Mouse (Mus musculus) limb, embryonic 15.5 days (tissue): ENCODE measurements around the gene Hoxc13. TPM values are rescaled to one million over a fixed set of nuclear protein-coding genes. Genes with fewer than 3 reads are reported as not detected.

Experiments
- ATAC-seq: fragments of 200-750 bp; cut with Nextera tagmentation; 2 replicates; pipeline ENCODE4 v1.8.0; 2017; ENCODE audit warnings: low read depth, moderate TSS enrichment; ENCODE audit not compliant: insufficient number of reproducible peaks, low FRiP score, low TSS enrichment
- H3K27ac ChIP-seq: fragments of 300-500 bp; sonication (generic); 2 replicates; pipeline ENCODE4 v1.5.1; 2015; ENCODE audit warnings: moderate library complexity, mild to moderate bottlenecking, inconsistent platforms
- H3K27me3 ChIP-seq: fragments of 300-500 bp; sonication (generic); 2 replicates; pipeline ENCODE4 v1.6.1; 2015; ENCODE audit warnings: inconsistent platforms
- H3K36me3 ChIP-seq: fragments of 300-500 bp; sonication (generic); 2 replicates; pipeline ENCODE4 v1.6.1; 2015; ENCODE audit warnings: inconsistent platforms
- H3K4me1 ChIP-seq: fragments of 300-500 bp; sonication (generic); 2 replicates; pipeline ENCODE4 v1.6.1; 2015; ENCODE audit warnings: inconsistent platforms
- H3K4me2 ChIP-seq: fragments of 300-500 bp; sonication (generic); 2 replicates; pipeline ENCODE4 v1.6.1; 2015; ENCODE audit warnings: mild to moderate bottlenecking, inconsistent platforms
- H3K4me3 ChIP-seq: fragments of 300-500 bp; sonication (generic); 2 replicates; pipeline ENCODE4 v1.5.1; 2015; ENCODE audit warnings: mild to moderate bottlenecking, inconsistent platforms
- H3K9ac ChIP-seq: fragments of 300-500 bp; sonication (generic); 2 replicates; pipeline ENCODE4 v1.6.1; 2015; ENCODE audit warnings: inconsistent platforms
- H3K9me3 ChIP-seq: fragments of 300-500 bp; sonication (generic); 2 replicates; pipeline ENCODE4 v1.6.1; 2016; ENCODE audit warnings: inconsistent platforms
- WGBS: fragments of 180-500 bp; shearing (Covaris S2); methylation state at CpG from one replicate; pipeline ENCODE4 v1.1.7; 2015; 5-methylcytosine and 5-hydroxymethylcytosine counted together
- polyA plus RNA-seq: library from polyadenylated mRNA; unstranded; fragments of >200 nt; fragmentation: Nextera tagmentation; extraction: Ambion mirVana; gene quantifications from 2 replicates; pipeline ENCODE4 v1.2.1, GENCODE M21; 2015

Hoxc13 gene
- polyA plus RNA-seq, 1 experiment from 2014 or later: 7.7 TPM

GRCm38 (mm10) chr15:102967312-102967510, 46.3 kb downstream of the Hoxc13 start, which contains the start of gene Hoxc5:
Gene Hoxc5 (plus strand): TSS chr15:102967443.
- Histone ChIP-seq H3K4me1 (peaks cover 18% of the 10 kb centered on the region), H3K9me3 (no peaks in the 10 kb centered on the region), H3K27me3 (peaks cover 94% of the 10 kb centered on the region), H3K27ac (peak within 1 kb of the TSS; percentile 51; the same call in 1 of the 2 replicates), H3K9ac (no peak within 1 kb of the TSS), H3K36me3 (no peaks in the 10 kb centered on the region), H3K4me2 (peak within 1 kb of the TSS; percentile 48), H3K4me3 (peak within 1 kb of the TSS; percentile 37)
- 6% methylated on average over 12 of the region's 12 CpGs for WGBS
- no peak for ATAC-seq

GRCm38 (mm10) chr15:102967511-102968397, 46.9 kb downstream of the Hoxc13 start:
- Histone ChIP-seq H3K36me3 (no peaks in the 10 kb centered on the region), H3K4me1 (peaks cover 20% of the 10 kb centered on the region)

GRCm38 (mm10) chr15:102969296-102969695, 48.4 kb downstream of the Hoxc13 start:
- Histone ChIP-seq H3K4me2 (no peak overlapping the region), H3K4me3 (no peak overlapping the region), H3K9ac (no peak overlapping the region), H3K9me3 (no peaks in the 10 kb centered on the region), H3K27ac (no peak overlapping the region), H3K27me3 (peaks cover 96% of the 10 kb centered on the region), H3K36me3 (no peaks in the 10 kb centered on the region), H3K4me1 (peaks cover 19% of the 10 kb centered on the region)
- no peak for ATAC-seq
- WGBS: 26% methylated on average over 1 of the region's 1 CpGs

More at GRCm38 (mm10) chr15:102967511-102968397, 46.9 kb downstream of the Hoxc13 start:
- peak overlapping the region; percentile 48 for H3K4me2 ChIP-seq
- 7% methylated on average over 34 of the region's 34 CpGs for WGBS
- H3K27ac ChIP-seq: 0 out of 2 replicates have a peak overlapping the region, but pooled peaks have one; percentile 51
- peaks cover 94% of the 10 kb centered on the region for H3K27me3 ChIP-seq
- H3K9ac ChIP-seq: no peak overlapping the region
- no peak for ATAC-seq
- peak overlapping the region; percentile 37 for H3K4me3 ChIP-seq
- H3K9me3 ChIP-seq: no peaks in the 10 kb centered on the region

GRCm38 (mm10) chr15:102970740-102971139, 49.8 kb downstream of the Hoxc13 start:
- H3K4me3 ChIP-seq: no peak overlapping the region
- H3K4me1 ChIP-seq: peaks cover 20% of the 10 kb centered on the region
- H3K36me3 ChIP-seq: no peaks in the 10 kb centered on the region
- no peak overlapping the region for H3K27ac ChIP-seq
- WGBS: 4% methylated on average over 12 of the region's 12 CpGs
- H3K9me3 ChIP-seq: no peaks in the 10 kb centered on the region
- H3K9ac ChIP-seq: no peak overlapping the region
- no peak for ATAC-seq
- no peak overlapping the region for H3K4me2 ChIP-seq
- H3K27me3 ChIP-seq: peaks cover 93% of the 10 kb centered on the region

GRCm38 (mm10) chr15:102972254-102972653, 51.4 kb downstream of the Hoxc13 start:
- Histone ChIP-seq H3K9me3 (no peaks in the 10 kb centered on the region), H3K27me3 (peaks cover 93% of the 10 kb centered on the region), H3K36me3 (no peaks in the 10 kb centered on the region), H3K4me1 (peaks cover 19% of the 10 kb centered on the region), H3K4me3 (peak overlapping the region; percentile 17), H3K9ac (no peak overlapping the region), H3K27ac (no peak overlapping the region; the same call in 1 of the 2 replicates), H3K4me2 (peak overlapping the region; percentile 29; the same call in 1 of the 2 replicates)
- WGBS: 6% methylated on average over 21 of the region's 21 CpGs
- ATAC-seq: no peak

- Histone ChIP-seq H3K27me3 (peaks cover 93% of the 10 kb centered on the region), H3K4me2 (peak overlapping the region; percentile 29; the same call in 1 of the 2 replicates), H3K27ac (no peak overlapping the region), H3K4me1 (peaks cover 22% of the 10 kb centered on the region), H3K9ac (no peak overlapping the region), H3K4me3 (peak overlapping the region; percentile 17; the same call in 1 of the 2 replicates), H3K9me3 (no peaks in the 10 kb centered on the region), H3K36me3 (no peaks in the 10 kb centered on the region)
- no peak for ATAC-seq
- 11% methylated on average over 6 of the region's 6 CpGs for WGBS
Observed at GRCm38 (mm10) chr15:102972753-102973152, 51.9 kb downstream of the Hoxc13 start.

- Histone ChIP-seq H3K4me1 (peaks cover 22% of the 10 kb centered on the region), H3K4me2 (peak overlapping the region; percentile 39; the same call in 1 of the 2 replicates), H3K9ac (no peak overlapping the region), H3K4me3 (no peak overlapping the region), H3K9me3 (no peaks in the 10 kb centered on the region), H3K36me3 (no peaks in the 10 kb centered on the region), H3K27ac (no peak overlapping the region), H3K27me3 (peaks cover 97% of the 10 kb centered on the region)
- WGBS: 13% methylated on average over 7 of the region's 7 CpGs
- no peak for ATAC-seq
Observed at GRCm38 (mm10) chr15:102975034-102975433, 54.1 kb downstream of the Hoxc13 start.

GRCm38 (mm10) chr15:102975688-102976111, 54.8 kb downstream of the Hoxc13 start:
- Histone ChIP-seq H3K4me3 (peak overlapping the region; percentile 28), H3K4me1 (peaks cover 25% of the 10 kb centered on the region), H3K27me3 (peaks cover 97% of the 10 kb centered on the region), H3K4me2 (peak overlapping the region; percentile 39), H3K27ac (no peak overlapping the region), H3K36me3 (no peaks in the 10 kb centered on the region), H3K9ac (no peak overlapping the region), H3K9me3 (no peaks in the 10 kb centered on the region)
- ATAC-seq: no peak
- WGBS: 4% methylated on average over 21 of the region's 21 CpGs

GRCm38 (mm10) chr15:102976171-102976570, 55.3 kb downstream of the Hoxc13 start, which contains the start of gene Hoxc9:
Gene Hoxc9 (plus strand): TSS chr15:102976439.
- peaks cover 29% of the 10 kb centered on the region for H3K4me1 ChIP-seq
- H3K27me3 ChIP-seq: peaks cover 97% of the 10 kb centered on the region
- H3K27ac ChIP-seq: peak within 1 kb of the TSS; percentile 29; the same call in 1 of the 2 replicates
- H3K9me3 ChIP-seq: no peaks in the 10 kb centered on the region
- no peak for ATAC-seq
- peak within 1 kb of the TSS; percentile 28 for H3K4me3 ChIP-seq
- 5% methylated on average over 20 of the region's 20 CpGs for WGBS
- H3K4me2 ChIP-seq: peak within 1 kb of the TSS; percentile 39
- H3K36me3 ChIP-seq: no peaks in the 10 kb centered on the region
- no peak within 1 kb of the TSS for H3K9ac ChIP-seq

- peak overlapping the region; percentile 28 for H3K4me3 ChIP-seq
- peaks cover 97% of the 10 kb centered on the region for H3K27me3 ChIP-seq
- H3K4me2 ChIP-seq: peak overlapping the region; percentile 39
- 4% methylated on average over 37 of the region's 37 CpGs for WGBS
- H3K4me1 ChIP-seq: peaks cover 35% of the 10 kb centered on the region
- H3K9me3 ChIP-seq: no peaks in the 10 kb centered on the region
- no peak overlapping the region for H3K9ac ChIP-seq
- H3K27ac ChIP-seq: peak overlapping the region; percentile 29; the same call in 1 of the 2 replicates
- ATAC-seq: no peak
- H3K36me3 ChIP-seq: no peaks in the 10 kb centered on the region
Observed at GRCm38 (mm10) chr15:102976631-102977422, 55.9 kb downstream of the Hoxc13 start.

GRCm38 (mm10) chr15:102977423-102977974, 56.6 kb downstream of the Hoxc13 start:
- peaks cover 42% of the 10 kb centered on the region for H3K4me1 ChIP-seq

More at GRCm38 (mm10) chr15:102977423-102977974, 56.6 kb downstream of the Hoxc13 start:
- peaks cover 97% of the 10 kb centered on the region for H3K27me3 ChIP-seq
- peak overlapping the region; percentile 14; the same call in 1 of the 2 replicates for H3K9ac ChIP-seq
- H3K4me2 ChIP-seq: peak overlapping the region; percentile 39
- no peaks in the 10 kb centered on the region for H3K9me3 ChIP-seq
- H3K36me3 ChIP-seq: no peaks in the 10 kb centered on the region
- 8% methylated on average over 15 of the region's 16 CpGs for WGBS
- peak overlapping the region; percentile 28 for H3K4me3 ChIP-seq
- peak overlapping the region; percentile 29; the same call in 1 of the 2 replicates for H3K27ac ChIP-seq
- ATAC-seq: no peak
